Mouse (Mus musculus): ENCODE results near the gene Atp2b2. TPM values are rescaled to one million over a fixed set of nuclear protein-coding genes. Genes with fewer than 3 reads are reported as not detected.
A peak's percentile ranks its signal among the peaks of the same experiment; 100 is the strongest.

Atp2b2 gene
- polyA plus RNA-seq, 1 experiment from 2014 or later, result 0.78 TPM

- Histone ChIP-seq H3K9me3 (ENCODE audit: control insufficient read depth, low read length) (no peaks in the 10 kb centered on the region), H3K27ac (ENCODE audit: low read length) (no peak overlapping the region), H3K4me2 (ENCODE audit: low read depth, low read length) (no peak overlapping the region), H3K27me3 (replicated peaks; ENCODE audit: control insufficient read depth, insufficient read depth, low read length) (peaks cover 11% of the 10 kb centered on the region; the same call in 1 of the 2 replicates), H3K36me3 (ENCODE audit: control insufficient read depth, insufficient read depth, low read length) (no peaks in the 10 kb centered on the region), H3K9ac (ENCODE audit: low read depth, low read length) (no peak overlapping the region), H3K4me3 (ENCODE audit: low read length) (no peak overlapping the region), H3K4me1 (ENCODE audit: control insufficient read depth, insufficient read depth, low read length) (no peaks in the 10 kb centered on the region)
- ATAC-seq, result no peak
These were observed 297.3 kb downstream of the Atp2b2 start for GRCm38 (mm10) chr6:113745117-113745516.

GRCm38 (mm10) chr6:113743111-113743510 lies 299.3 kb downstream of the Atp2b2 start:
- H3K4me2 ChIP-seq (ENCODE audit: low read depth, low read length), result no peak overlapping the region
- H3K4me3 ChIP-seq (ENCODE audit: low read length), result no peak overlapping the region
- H3K9me3 ChIP-seq (ENCODE audit: control insufficient read depth, low read length), result no peaks in the 10 kb centered on the region
- no peak overlapping the region for H3K27ac ChIP-seq (ENCODE audit: low read length)
- H3K4me1 ChIP-seq (ENCODE audit: control insufficient read depth, insufficient read depth, low read length), result peaks cover 7% of the 10 kb centered on the region; the same call in 1 of the 2 replicates
- H3K27me3 ChIP-seq (replicated peaks; ENCODE audit: control insufficient read depth, insufficient read depth, low read length), result 0 out of 2 replicates have a peak, but pooled peaks cover 3% of the 10 kb centered on the region
- 44% methylated on average over 1 of the region's 1 CpGs for WGBS
- H3K9ac ChIP-seq (ENCODE audit: low read depth, low read length), result no peak overlapping the region
- no peaks in the 10 kb centered on the region for H3K36me3 ChIP-seq (ENCODE audit: control insufficient read depth, insufficient read depth, low read length)
- ATAC-seq, result no peak

- no peak overlapping the region for H3K27ac ChIP-seq (ENCODE audit: low read length)
- H3K36me3 ChIP-seq (ENCODE audit: control insufficient read depth, insufficient read depth, low read length), result no peaks in the 10 kb centered on the region
- H3K9ac ChIP-seq (ENCODE audit: low read depth, low read length), result no peak overlapping the region
- ATAC-seq, result no peak
- H3K4me3 ChIP-seq (ENCODE audit: low read length), result no peak overlapping the region
- 88% methylated on average over 1 of the region's 1 CpGs for WGBS
- no peaks in the 10 kb centered on the region for H3K9me3 ChIP-seq (ENCODE audit: control insufficient read depth, low read length)
- 0 out of 2 replicates have a peak, but pooled peaks cover 1% of the 10 kb centered on the region for H3K27me3 ChIP-seq (replicated peaks; ENCODE audit: control insufficient read depth, insufficient read depth, low read length)
- H3K4me2 ChIP-seq (ENCODE audit: low read depth, low read length), result no peak overlapping the region
- H3K4me1 ChIP-seq (ENCODE audit: control insufficient read depth, insufficient read depth, low read length), result peaks cover 9% of the 10 kb centered on the region; the same call in 1 of the 2 replicates
These were observed 300.1 kb downstream of the Atp2b2 start for GRCm38 (mm10) chr6:113742321-113742720.

- no peaks in the 10 kb centered on the region for H3K27me3 ChIP-seq (replicated peaks; ENCODE audit: control insufficient read depth, insufficient read depth, low read length)
- 67% methylated on average over 2 of the region's 2 CpGs for WGBS
- H3K4me2 ChIP-seq (ENCODE audit: low read depth, low read length), result no peak overlapping the region
- H3K27ac ChIP-seq (ENCODE audit: low read length), result no peak overlapping the region
- H3K4me1 ChIP-seq (ENCODE audit: control insufficient read depth, insufficient read depth, low read length), result peaks cover 9% of the 10 kb centered on the region; the same call in 1 of the 2 replicates
- no peak overlapping the region for H3K9ac ChIP-seq (ENCODE audit: low read depth, low read length)
- H3K4me3 ChIP-seq (ENCODE audit: low read length), result no peak overlapping the region
- no peaks in the 10 kb centered on the region for H3K9me3 ChIP-seq (ENCODE audit: control insufficient read depth, low read length)
- ATAC-seq, result no peak
- H3K36me3 ChIP-seq (ENCODE audit: control insufficient read depth, insufficient read depth, low read length), result no peaks in the 10 kb centered on the region
These were observed 301.0 kb downstream of the Atp2b2 start for GRCm38 (mm10) chr6:113741425-113741824.

- Histone ChIP-seq H3K36me3 (ENCODE audit: control insufficient read depth, insufficient read depth, low read length) (peaks cover 8% of the 10 kb centered on the region), H3K9me3 (ENCODE audit: control insufficient read depth, low read length) (no peaks in the 10 kb centered on the region), H3K4me1 (ENCODE audit: control insufficient read depth, insufficient read depth, low read length) (peaks cover 9% of the 10 kb centered on the region; the same call in 1 of the 2 replicates), H3K9ac (ENCODE audit: low read depth, low read length) (peak within 1 kb of the TSS; percentile 89), H3K4me2 (ENCODE audit: low read depth, low read length) (peak within 1 kb of the TSS; percentile 77), H3K4me3 (ENCODE audit: low read length) (peak within 1 kb of the TSS; percentile 84), H3K27ac (ENCODE audit: low read length) (peak within 1 kb of the TSS; percentile 50; the same call in 1 of the 2 replicates), H3K27me3 (replicated peaks; ENCODE audit: control insufficient read depth, insufficient read depth, low read length) (no peaks in the 10 kb centered on the region)
- peak; percentile 50 for ATAC-seq
- 7% methylated on average over 41 of the region's 41 CpGs for WGBS
These were observed 301.9 kb downstream of the Atp2b2 start, which contains the start of gene Sec13 for GRCm38 (mm10) chr6:113740236-113741217. TSS of gene Sec13 (minus strand) at chr6:113740743.

- ATAC-seq, result peak; percentile 95
- Histone ChIP-seq H3K4me2 (ENCODE audit: low read depth, low read length) (peak overlapping the region; percentile 26), H3K27me3 (replicated peaks; ENCODE audit: control insufficient read depth, insufficient read depth, low read length) (no peaks in the 10 kb centered on the region), H3K27ac (ENCODE audit: low read length) (peak overlapping the region; percentile 72), H3K4me1 (ENCODE audit: control insufficient read depth, insufficient read depth, low read length) (peaks cover 9% of the 10 kb centered on the region; the same call in 1 of the 2 replicates), H3K9me3 (ENCODE audit: control insufficient read depth, low read length) (no peaks in the 10 kb centered on the region), H3K9ac (ENCODE audit: low read depth, low read length) (peak overlapping the region; percentile 18; the same call in 1 of the 2 replicates), H3K4me3 (ENCODE audit: low read length) (no peak overlapping the region), H3K36me3 (ENCODE audit: control insufficient read depth, insufficient read depth, low read length) (peaks cover 10% of the 10 kb centered on the region)
- 76% methylated on average over 9 of the region's 9 CpGs for WGBS
These were observed 304.9 kb downstream of the Atp2b2 start for GRCm38 (mm10) chr6:113737318-113738046.

GRCm38 (mm10) chr6:113731296-113731695 lies 311.1 kb downstream of the Atp2b2 start:
- H3K9me3 ChIP-seq (ENCODE audit: control insufficient read depth, low read length), result no peaks in the 10 kb centered on the region
- ATAC-seq, result no peak
- no peaks in the 10 kb centered on the region for H3K27me3 ChIP-seq (replicated peaks; ENCODE audit: control insufficient read depth, insufficient read depth, low read length)
- H3K36me3 ChIP-seq (ENCODE audit: control insufficient read depth, insufficient read depth, low read length), result peaks cover 45% of the 10 kb centered on the region
- no peak overlapping the region for H3K27ac ChIP-seq (ENCODE audit: low read length)
- 92% methylated on average over 3 of the region's 3 CpGs for WGBS
- no peak overlapping the region for H3K4me3 ChIP-seq (ENCODE audit: low read length)
- no peak overlapping the region for H3K4me2 ChIP-seq (ENCODE audit: low read depth, low read length)
- no peak overlapping the region for H3K9ac ChIP-seq (ENCODE audit: low read depth, low read length)
- no peaks in the 10 kb centered on the region for H3K4me1 ChIP-seq (ENCODE audit: control insufficient read depth, insufficient read depth, low read length)

- H3K27me3 ChIP-seq (replicated peaks; ENCODE audit: control insufficient read depth, insufficient read depth, low read length), result no peaks in the 10 kb centered on the region
- H3K4me3 ChIP-seq (ENCODE audit: low read length), result no peak overlapping the region
- peaks cover 35% of the 10 kb centered on the region for H3K36me3 ChIP-seq (ENCODE audit: control insufficient read depth, insufficient read depth, low read length)
- WGBS, result 89% methylated on average over 7 of the region's 7 CpGs
- H3K4me2 ChIP-seq (ENCODE audit: low read depth, low read length), result no peak overlapping the region
- H3K9me3 ChIP-seq (ENCODE audit: control insufficient read depth, low read length), result no peaks in the 10 kb centered on the region
- H3K27ac ChIP-seq (ENCODE audit: low read length), result no peak overlapping the region
- no peak overlapping the region for H3K9ac ChIP-seq (ENCODE audit: low read depth, low read length)
- H3K4me1 ChIP-seq (ENCODE audit: control insufficient read depth, insufficient read depth, low read length), result no peaks in the 10 kb centered on the region
- ATAC-seq, result no peak
These were observed 314.2 kb downstream of the Atp2b2 start for GRCm38 (mm10) chr6:113728181-113728580.

- peak; percentile 14; the same call in 1 of the 2 replicates for ATAC-seq
- H3K4me1 ChIP-seq (ENCODE audit: control insufficient read depth, insufficient read depth, low read length), result no peaks in the 10 kb centered on the region
- H3K36me3 ChIP-seq (ENCODE audit: control insufficient read depth, insufficient read depth, low read length), result no peaks in the 10 kb centered on the region; the same call in 1 of the 2 replicates
- no peak overlapping the region for H3K4me2 ChIP-seq (ENCODE audit: low read depth, low read length)
- no peak overlapping the region for H3K9ac ChIP-seq (ENCODE audit: low read depth, low read length)
- H3K9me3 ChIP-seq (ENCODE audit: control insufficient read depth, low read length), result no peaks in the 10 kb centered on the region
- H3K4me3 ChIP-seq (ENCODE audit: low read length), result no peak overlapping the region
- no peaks in the 10 kb centered on the region for H3K27me3 ChIP-seq (replicated peaks; ENCODE audit: control insufficient read depth, insufficient read depth, low read length)
- WGBS, result 62% methylated on average over 4 of the region's 4 CpGs
- H3K27ac ChIP-seq (ENCODE audit: low read length), result no peak overlapping the region
These were observed 321.4 kb downstream of the Atp2b2 start for GRCm38 (mm10) chr6:113721061-113721460.
